Mouse (Mus musculus): ENCODE data around the gene Synpo2.

DNA sequence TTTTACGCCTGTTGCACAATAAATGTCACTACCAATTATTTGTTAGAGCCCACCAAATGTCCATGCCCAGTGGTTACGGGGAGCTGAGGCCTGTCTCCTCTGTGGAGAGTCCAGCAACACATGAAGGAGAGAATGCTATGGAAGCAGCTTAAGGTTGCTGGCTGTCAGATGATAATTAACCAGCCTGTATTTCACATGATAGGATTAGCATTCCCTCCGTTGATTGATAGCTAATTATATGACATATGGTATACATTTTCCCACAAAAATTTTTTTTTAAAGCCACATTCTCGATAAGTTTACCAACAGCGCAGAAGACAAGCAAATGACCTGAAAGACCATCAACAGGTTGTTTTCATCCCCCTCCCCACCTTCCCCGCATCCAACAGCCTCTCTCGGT lies 454 bp downstream of the Synpo2 start:
- TF ChIP-seq POLR2A (IDR thresholded peaks at IDR 0.05; ENCODE audit: low read depth, low read length) (no peak), CTCF (conservative IDR thresholded peaks at IDR 0.05; ENCODE audit: insufficient read depth, insufficient read length, low read depth, low read length) (no peak)

Data from kidney, adult 2 months (tissue).